ENCODE assay signal across 8 mouse cellular contexts in genomic region chr11:114851269-114851607, GRCm38 (mm10). TPM values are rescaled to one million over a fixed set of nuclear protein-coding genes. Genes with fewer than 3 reads are reported as not detected.
DNase-seq lines count a peak whose midpoint lies in the region; ATAC-seq lines count a peak whose summit lies in the region.

No protein-coding gene starts in this region.

- ATAC-seq in neural tube, embryonic 11.5 days (ENCODE audit: insufficient read depth, low FRiP score, low TSS enrichment), result no peak
- peak; percentile 42 for ATAC-seq in liver, embryonic 16.5 days (ENCODE audit: low read depth)

- WGBS in neural tube, embryonic 11.5 days, result under 1% methylated on average over 27 of the region's 27 CpGs
- 1% methylated on average over 27 of the region's 27 CpGs for WGBS in liver, embryonic 16.5 days (ENCODE audit: insufficient replicate concordance)

- no peaks in the 10 kb centered on the region for H3K36me3 ChIP-seq in neural tube, embryonic 11.5 days (ENCODE audit: control insufficient read depth, insufficient read depth, low read length)
- H3K36me3 ChIP-seq in liver, embryonic 16.5 days (ENCODE audit: control insufficient read depth, insufficient read depth), result no peaks in the 10 kb centered on the region

- no peak overlapping the region for H3K27ac ChIP-seq in neural tube, embryonic 11.5 days (ENCODE audit: low read depth, low read length)
- H3K27ac ChIP-seq in liver, embryonic 16.5 days (ENCODE audit: low read length), result peak overlapping the region; percentile 83

- peak overlapping the region; percentile 89 for H3K4me2 ChIP-seq in neural tube, embryonic 11.5 days (ENCODE audit: low read depth)
- peak overlapping the region; percentile 64 for H3K4me2 ChIP-seq in liver, embryonic 16.5 days (ENCODE audit: low read depth, low read length)

- peak; percentile 69 for DNase-seq in embryo, embryonic 10 days (ENCODE audit: low spot score)
- no peak for DNase-seq in embryo, embryonic 11 days
- peak; percentile 60 for DNase-seq in neural tube, embryonic 11.5 days (ENCODE audit: low spot score)
- DNase-seq in neural tube, embryonic 10.5 days (ENCODE audit: extremely low spot score, low spot score), result no peak
- DNase-seq in gastrocnemius, postnatal 25 days, result peak; percentile 27
- DNase-seq in adrenal gland, adult (ENCODE audit: inconsistent age in 2 of 2, low spot score in 1 of 2), result no peak
- DNase-seq in urinary bladder, postnatal 4 days (ENCODE audit: low spot score in 2 of 2), result no peak

- H3K9me3 ChIP-seq in neural tube, embryonic 11.5 days (ENCODE audit: control insufficient read depth, low read length), result no peaks in the 10 kb centered on the region
- no peaks in the 10 kb centered on the region for H3K9me3 ChIP-seq in liver, embryonic 16.5 days (replicated peaks; ENCODE audit: control insufficient read depth, low read length)

- H3K4me3 ChIP-seq in neural tube, embryonic 11.5 days (ENCODE audit: low read depth, low read length), result peak overlapping the region; percentile 57
- peak overlapping the region; percentile 60 for H3K4me3 ChIP-seq in liver, embryonic 16.5 days (ENCODE audit: low read depth, low read length)

- peak overlapping the region; percentile 39 for H3K9ac ChIP-seq in neural tube, embryonic 11.5 days (ENCODE audit: low read length)
- H3K9ac ChIP-seq in liver, embryonic 16.5 days (ENCODE audit: low read depth, low read length), result peak overlapping the region; percentile 63

- H3K4me1 ChIP-seq in neural tube, embryonic 11.5 days (ENCODE audit: control insufficient read depth, insufficient read depth, low read length), result peaks cover 19% of the 10 kb centered on the region
- peaks cover 3% of the 10 kb centered on the region for H3K4me1 ChIP-seq in liver, embryonic 16.5 days (ENCODE audit: control insufficient read depth, low read depth, low read length)

- peaks cover 54% of the 10 kb centered on the region for H3K27me3 ChIP-seq in neural tube, embryonic 11.5 days (ENCODE audit: control insufficient read depth, insufficient read depth, low read length)
- H3K27me3 ChIP-seq in liver, embryonic 16.5 days (ENCODE audit: control insufficient read depth, insufficient read depth, low read depth, low read length), result peaks cover 45% of the 10 kb centered on the region

RNA-seq across cellular contexts. Expression of gene Gprc5c, which starts 0.3 kb away (rescaled TPM):
- polyA plus RNA-seq in neural tube, embryonic 11.5 days (2014; fragmentation: Nextera tagmentation; extraction: Ambion mirVana), result 24.4 and 26.0 TPM in 2 replicates
- 10 to 100 TPM; 31.2 to 47.0 TPM for total RNA-seq in gastrocnemius, postnatal 25 days (2021)
- 19.5 and 20.2 TPM in 2 replicates for polyA plus RNA-seq in liver, embryonic 16.5 days (2015; fragmentation: Nextera tagmentation; extraction: Ambion mirVana)

RNA-seq across cellular contexts. Expression of gene Cd300a, which starts 38.6 kb away (rescaled TPM):
- 0.62 and 1.0 TPM in 2 replicates for polyA plus RNA-seq in neural tube, embryonic 11.5 days (2014; fragmentation: Nextera tagmentation; extraction: Ambion mirVana)
- under 1 TPM; 0.43 to 0.72 TPM for total RNA-seq in gastrocnemius, postnatal 25 days (2021)
- 5.9 and 6.2 TPM in 2 replicates for polyA plus RNA-seq in liver, embryonic 16.5 days (2015; fragmentation: Nextera tagmentation; extraction: Ambion mirVana)

RNA-seq across cellular contexts. Expression of gene Gpr142, which starts 52.5 kb away (rescaled TPM):
- not detected in 2 replicates for polyA plus RNA-seq in neural tube, embryonic 11.5 days (2014; fragmentation: Nextera tagmentation; extraction: Ambion mirVana)
- total RNA-seq in gastrocnemius, postnatal 25 days (2021), result not detected
- polyA plus RNA-seq in liver, embryonic 16.5 days (2015; fragmentation: Nextera tagmentation; extraction: Ambion mirVana), result not detected in 2 replicates

RNA-seq across cellular contexts. Expression of gene Btbd17, which starts 55.5 kb away (rescaled TPM):
- polyA plus RNA-seq in neural tube, embryonic 11.5 days (2014; fragmentation: Nextera tagmentation; extraction: Ambion mirVana), result 43.1 and 51.5 TPM in 2 replicates
- total RNA-seq in gastrocnemius, postnatal 25 days (2021), result not detected
- not detected in 2 replicates for polyA plus RNA-seq in liver, embryonic 16.5 days (2015; fragmentation: Nextera tagmentation; extraction: Ambion mirVana)

Comparison
In these comparisons a context has a peak if more than half of its experiments do, and no peak if none do; other contexts are left out.
1. DNase-seq: peak in embryo, embryonic 10 days (single experiment), neural tube, embryonic 11.5 days (single experiment) and gastrocnemius, postnatal 25 days (single experiment); none in embryo, embryonic 11 days (single experiment), neural tube, embryonic 10.5 days (single experiment), adrenal gland, adult (0 of 2) and urinary bladder, postnatal 4 days (0 of 2).